Mouse (Mus musculus) embryo, embryonic 10.5 days (tissue): ENCODE data around the gene Mybph.

Experiments used
- DNase-seq: peaks from one replicate; pipeline ENCODE4 v3.0.0-alpha.2; 2015; ENCODE audit warnings: low spot score

The Mybph gene

DNA sequence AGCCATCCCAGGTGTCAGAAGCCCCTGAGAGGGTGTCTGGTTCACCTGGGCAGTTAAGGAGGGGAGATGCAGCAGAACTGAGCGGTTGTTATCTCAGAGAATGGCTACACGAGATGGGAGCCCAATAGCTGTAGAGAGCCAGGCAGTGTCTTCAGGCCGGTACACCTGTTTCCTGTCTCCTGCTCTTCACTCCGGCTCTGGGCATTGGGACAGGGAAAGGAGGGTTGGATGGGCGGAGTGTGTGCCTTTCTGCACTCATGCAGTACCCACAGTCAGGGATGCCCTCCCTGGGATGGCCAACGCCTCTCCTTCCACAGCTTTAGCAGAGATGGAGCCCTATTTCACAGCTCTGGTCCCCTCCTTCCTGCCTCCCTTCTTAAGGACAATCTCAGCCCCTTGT, 17.8 kb downstream of the Mybph start:
- DNase-seq = no peak

DNA sequence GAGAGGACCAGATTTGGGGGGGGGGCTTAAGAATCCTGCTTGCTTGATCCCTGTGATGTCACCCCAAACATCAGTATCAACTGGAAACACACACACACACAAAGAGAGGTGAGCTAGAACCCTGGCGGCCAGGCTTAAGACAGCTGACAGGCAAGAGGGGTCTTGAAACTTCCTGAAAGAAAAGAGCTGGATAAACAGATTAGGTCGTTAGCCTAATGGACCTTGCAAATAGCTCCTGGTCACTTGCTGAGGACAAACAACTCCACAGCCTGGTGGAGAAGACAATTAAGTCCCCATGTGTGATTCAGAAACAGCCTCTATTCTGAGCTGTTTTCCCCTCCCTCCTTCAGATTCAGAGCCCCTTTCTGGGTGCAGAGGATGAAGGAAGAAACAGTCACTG, 18.4 kb downstream of the Mybph start:
- no peak for DNase-seq

- no peak for DNase-seq
These were observed 19.1 kb downstream of the Mybph start for GRCm38 (mm10) chr1:134212351-134212750.

- DNase-seq = no peak
These were observed 20.2 kb downstream of the Mybph start for GRCm38 (mm10) chr1:134213405-134213804.

GRCm38 (mm10) chr1:134215059-134215458, 21.8 kb downstream of the Mybph start:
- DNase-seq = no peak

GRCm38 (mm10) chr1:134215751-134216628, 22.7 kb downstream of the Mybph start:
- DNase-seq = peak; percentile 47

GRCm38 (mm10) chr1:134216629-134216971, 23.4 kb downstream of the Mybph start:
- DNase-seq = no peak

- no peak for DNase-seq
These were observed 23.8 kb downstream of the Mybph start for GRCm38 (mm10) chr1:134217028-134217481.

DNA sequence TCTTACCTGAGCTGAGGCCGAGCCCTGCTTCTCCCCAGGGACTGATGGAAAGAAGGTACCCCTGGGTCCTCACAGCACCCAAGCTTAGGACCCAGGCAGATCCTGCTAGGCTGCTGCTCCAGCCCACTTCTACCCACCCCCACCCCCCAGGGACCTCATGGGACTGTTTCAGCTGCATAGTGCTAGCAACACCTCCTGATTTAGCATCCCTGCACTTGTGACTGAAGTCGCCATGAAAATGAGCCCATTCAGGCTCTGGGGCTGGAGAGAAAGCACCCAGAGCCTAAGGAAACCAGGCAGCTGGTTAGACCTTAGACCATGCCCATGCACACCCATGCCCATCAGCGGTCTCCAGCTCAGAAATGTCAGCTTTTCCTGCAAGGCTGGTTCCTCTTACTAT, 24.7 kb downstream of the Mybph start:
- DNase-seq = no peak

GRCm38 (mm10) chr1:134219608-134220007, 26.4 kb downstream of the Mybph start:
- no peak for DNase-seq

DNA sequence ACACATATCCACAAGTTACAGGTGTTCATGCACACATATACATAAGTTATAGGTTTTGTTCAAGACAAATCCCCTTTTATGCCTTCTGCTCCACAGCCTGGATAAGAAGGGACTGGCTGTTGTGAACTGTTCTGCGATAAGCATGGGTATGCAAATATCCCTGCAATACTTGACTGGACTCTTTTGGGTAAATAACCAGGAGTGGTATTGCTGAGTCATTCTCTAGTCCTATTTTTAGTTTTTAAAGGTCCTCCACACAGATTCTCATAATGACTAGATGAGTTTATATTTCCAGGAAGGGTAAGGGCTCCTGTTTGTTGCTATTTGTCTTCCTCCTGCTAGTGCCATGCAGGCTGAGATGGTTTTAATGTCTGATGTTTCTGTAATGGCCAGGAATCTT, 27.9 kb downstream of the Mybph start:
- no peak for DNase-seq

GRCm38 (mm10) chr1:134222122-134223055, 29.1 kb downstream of the Mybph start:
- DNase-seq = no peak

GRCm38 (mm10) chr1:134224649-134225227, 31.5 kb downstream of the Mybph start:
- no peak for DNase-seq

DNA sequence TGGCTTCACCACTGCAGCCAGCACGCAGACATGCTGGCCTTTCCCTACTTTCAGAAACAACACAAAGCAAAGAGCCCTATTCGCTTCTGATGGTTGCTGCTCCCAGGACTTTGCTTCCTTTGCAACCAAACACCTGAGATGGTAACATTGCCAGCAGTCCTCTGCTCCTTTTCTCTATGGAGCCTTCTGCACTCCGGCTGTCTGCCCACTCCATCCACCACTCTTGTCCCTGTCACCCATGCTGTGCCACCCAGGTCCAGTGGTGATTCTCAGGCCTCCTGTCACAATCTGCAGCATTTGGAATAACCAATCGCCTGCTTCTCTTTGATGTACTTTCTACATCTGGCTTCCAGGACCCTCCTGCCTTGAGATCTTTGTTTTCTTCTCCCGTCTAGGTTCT, 32.1 kb downstream of the Mybph start:
- DNase-seq = no peak

- DNase-seq = no peak
These were observed 33.5 kb downstream of the Mybph start for GRCm38 (mm10) chr1:134226739-134227138.

- no peak for DNase-seq
These were observed 36.7 kb downstream of the Mybph start for GRCm38 (mm10) chr1:134229806-134230575.

DNA sequence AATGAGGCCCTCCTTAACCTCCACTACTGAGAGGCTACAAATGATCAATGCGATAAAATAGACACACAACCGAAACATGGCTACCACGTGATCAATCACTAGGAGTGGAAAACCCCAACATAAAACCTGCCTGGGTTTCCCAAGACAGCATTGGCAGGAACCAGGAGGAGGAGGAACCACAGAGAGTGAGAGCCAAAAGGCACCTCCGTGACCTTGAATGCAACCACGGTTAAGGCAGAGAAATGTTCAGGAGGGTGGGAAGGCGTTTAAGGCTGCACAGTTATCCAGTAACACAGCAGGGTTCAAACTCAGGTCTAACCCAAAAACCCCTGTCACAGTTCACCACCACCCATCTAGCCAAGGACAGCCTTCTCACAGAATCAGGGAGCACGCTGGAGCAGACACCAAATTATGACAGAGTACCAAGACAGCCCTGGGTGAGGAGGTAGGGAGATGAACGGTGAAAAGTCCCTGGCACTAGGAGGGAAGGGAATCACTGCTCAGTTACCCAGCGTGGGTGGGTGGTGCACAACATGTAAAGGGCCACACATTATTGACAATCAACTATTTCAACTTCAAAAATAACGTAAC, 37.5 kb downstream of the Mybph start:
- no peak for DNase-seq

GRCm38 (mm10) chr1:134231270-134231669, 38.0 kb downstream of the Mybph start:
- DNase-seq = no peak

DNA sequence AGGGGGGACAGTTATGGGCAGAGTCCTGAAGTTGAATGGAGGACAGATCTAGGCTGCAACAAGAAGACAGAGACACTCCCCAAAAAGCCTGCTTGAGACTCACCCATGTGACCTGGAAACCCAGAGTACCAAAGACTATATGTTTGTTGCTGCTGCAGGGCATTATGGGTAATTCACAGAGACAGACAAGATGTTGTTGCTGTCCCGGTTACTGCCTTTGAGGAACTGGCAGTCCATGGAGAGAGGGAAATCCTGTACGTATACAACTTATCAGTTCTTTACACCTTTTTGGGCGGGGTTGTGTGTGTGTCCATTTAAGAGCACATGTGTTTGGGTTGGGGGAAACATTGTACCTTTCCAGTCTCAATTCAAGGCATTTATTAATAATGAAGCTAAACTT, 38.4 kb downstream of the Mybph start:
- no peak for DNase-seq

DNA sequence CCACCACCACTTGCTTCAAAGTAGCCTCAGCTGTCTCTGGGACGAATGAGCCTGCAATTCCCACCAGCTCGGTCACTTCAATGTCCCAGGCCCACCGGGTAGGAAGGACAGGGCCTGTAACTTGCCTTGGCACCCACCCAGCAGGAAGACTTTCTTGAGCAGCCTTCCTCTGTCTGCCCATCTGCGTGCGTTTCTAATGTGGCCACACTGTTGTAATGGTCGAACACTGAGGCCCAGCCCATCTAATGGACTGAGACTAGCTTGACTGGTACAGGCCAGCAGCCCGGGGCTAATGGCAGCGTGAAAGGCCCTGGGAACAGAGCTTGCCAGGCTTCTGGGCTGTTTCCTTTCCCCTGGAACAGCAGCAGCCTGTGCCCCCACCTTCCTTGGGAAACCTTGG, 39.1 kb downstream of the Mybph start:
- no peak for DNase-seq

GRCm38 (mm10) chr1:134232778-134233531, 39.7 kb downstream of the Mybph start:
- DNase-seq = no peak
